Mouse (Mus musculus) cerebellum, adult 2 months (tissue): ENCODE data around the gene Zfyve19. TPM values are rescaled to one million over a fixed set of nuclear protein-coding genes. Genes with fewer than 3 reads are reported as not detected.

Experiments used
- DNase-seq, 2 experiments: peaks; one replicate each; pipeline ENCODE4 v3.0.0; 2021
- H3K27ac ChIP-seq: fragments of 200-500 bp; 2 replicates; pipeline ENCODE4 v1.5.1; 2012; ENCODE audit warnings: low read length, control low read depth, inconsistent platforms; ENCODE audit not compliant: insufficient read depth
- H3K27me3 ChIP-seq: fragments of 200-500 bp; 2 replicates; pipeline ENCODE4 v1.6.1; 2012; ENCODE audit warnings: inconsistent platforms, mild to moderate bottlenecking, low read length, moderate library complexity; ENCODE audit not compliant: control insufficient read depth, insufficient read depth
- H3K4me1 ChIP-seq: fragments of 200-500 bp; 2 replicates; pipeline ENCODE4 v1.6.1; 2011; ENCODE audit warnings: low read length; ENCODE audit not compliant: control insufficient read depth, insufficient read depth
- H3K4me3 ChIP-seq: fragments of 200-500 bp; replicated peaks from 2 replicates; pipeline ENCODE3; 2011; ENCODE audit warnings: mild to moderate bottlenecking, low read depth, low read length, control low read depth; ENCODE audit not compliant: insufficient read depth
- CTCF ChIP-seq: fragments of 200-500 bp; IDR thresholded peaks from 2 replicates; pipeline ENCODE4 v1.5.1; 2011; ENCODE audit warnings: low read depth, mild to moderate bottlenecking, control low read depth, low read length, moderate library complexity, borderline replicate concordance; ENCODE audit not compliant: insufficient read depth
- POLR2A ChIP-seq: fragments of 200-500 bp; IDR thresholded peaks from 2 replicates; pipeline ENCODE4 v1.6.1; 2011; ENCODE audit warnings: low read length, control low read depth, borderline replicate concordance; ENCODE audit not compliant: insufficient read depth
- WGBS: fragments of 180-500 bp; shearing (Covaris S2); methylation state at CpG from one replicate; pipeline ENCODE4 v1.1.7; 2018; 5-methylcytosine and 5-hydroxymethylcytosine counted together
- polyA plus RNA-seq: library from polyadenylated mRNA; depleted of rRNA; stranded (reverse); fragments of >200 nt; gene quantifications from 2 replicates; pipeline ENCODE4 v1.2.3, GENCODE M21; 2012

The Zfyve19 gene
- polyA plus RNA-seq, 1 experiment: 65.6 TPM

GRCm38 (mm10) chr2:119237210-119237870, 28.9 kb downstream of the Zfyve19 start, which contains the start of gene Spint1:
Spint1 (plus strand) TSS chr2:119237362.
- no peak within 1 kb of the TSS for H3K27ac ChIP-seq
- no peak for TF ChIP-seq CTCF
- TF ChIP-seq POLR2A: no peak
- H3K4me3 ChIP-seq: no peak within 1 kb of the TSS
- no peaks in the 10 kb centered on the region for H3K4me1 ChIP-seq
- peaks cover 5% of the 10 kb centered on the region; the same call in 1 of the 2 replicates for H3K27me3 ChIP-seq
- WGBS: under 1% methylated on average over 71 of the region's 73 CpGs
- DNase-seq: no peak

- H3K4me1 ChIP-seq: no peaks in the 10 kb centered on the region
- 5% methylated on average over 31 of the region's 31 CpGs for WGBS
- no peak overlapping the region for H3K4me3 ChIP-seq
- H3K27ac ChIP-seq: no peak overlapping the region
- H3K27me3 ChIP-seq: peaks cover 5% of the 10 kb centered on the region; the same call in 1 of the 2 replicates
- TF ChIP-seq CTCF (no peak), POLR2A (no peak)
- no peak for DNase-seq
These were observed 29.4 kb downstream of the Zfyve19 start for GRCm38 (mm10) chr2:119237871-119238220.

- TF ChIP-seq POLR2A: no peak
- TF ChIP-seq CTCF: no peak
- WGBS: 90% methylated on average over 2 of the region's 2 CpGs
- no peaks in the 10 kb centered on the region for H3K4me1 ChIP-seq
- no peak overlapping the region for H3K4me3 ChIP-seq
- H3K27ac ChIP-seq: no peak overlapping the region
- peaks cover 5% of the 10 kb centered on the region; the same call in 1 of the 2 replicates for H3K27me3 ChIP-seq
- DNase-seq: no peak
These were observed 30.3 kb downstream of the Zfyve19 start for GRCm38 (mm10) chr2:119238671-119239070.

GRCm38 (mm10) chr2:119240075-119240818, 31.8 kb downstream of the Zfyve19 start:
- Histone ChIP-seq H3K4me3 (no peak overlapping the region), H3K27ac (no peak overlapping the region), H3K27me3 (peaks cover 5% of the 10 kb centered on the region; the same call in 1 of the 2 replicates), H3K4me1 (no peaks in the 10 kb centered on the region)
- WGBS: 72% methylated on average over 4 of the region's 4 CpGs
- no peak for DNase-seq
- TF ChIP-seq POLR2A (no peak), CTCF (no peak)

GRCm38 (mm10) chr2:119240819-119241186, 32.4 kb downstream of the Zfyve19 start:
- 89% methylated on average over 4 of the region's 4 CpGs for whole genome bisulfite sequencing

GRCm38 (mm10) chr2:119242548-119242947, 34.1 kb downstream of the Zfyve19 start:
- no peak for TF ChIP-seq POLR2A
- Histone ChIP-seq H3K27ac (no peak overlapping the region), H3K4me3 (no peak overlapping the region), H3K4me1 (no peaks in the 10 kb centered on the region), H3K27me3 (peaks cover 2% of the 10 kb centered on the region; the same call in 1 of the 2 replicates)
- DNase-seq: no peak
- 78% methylated on average over 9 of the region's 9 CpGs for WGBS

More at GRCm38 (mm10) chr2:119240819-119241186, 32.4 kb downstream of the Zfyve19 start:
- Histone ChIP-seq H3K4me3 (no peak overlapping the region), H3K4me1 (no peaks in the 10 kb centered on the region), H3K27me3 (peaks cover 5% of the 10 kb centered on the region; the same call in 1 of the 2 replicates), H3K27ac (no peak overlapping the region)
- no peak for TF ChIP-seq CTCF
- TF ChIP-seq POLR2A: no peak
- no peak for DNase-seq

- Histone ChIP-seq H3K27ac (no peak overlapping the region), H3K27me3 (no peaks in the 10 kb centered on the region), H3K4me3 (no peak overlapping the region), H3K4me1 (peaks cover under 1% of the 10 kb centered on the region; the same call in 1 of the 2 replicates)
- WGBS: 80% methylated on average over 7 of the region's 7 CpGs
- DNase-seq: no peak
- TF ChIP-seq POLR2A (no peak), CTCF (no peak)
These were observed 36.8 kb downstream of the Zfyve19 start for GRCm38 (mm10) chr2:119245246-119245645.

GRCm38 (mm10) chr2:119247904-119248303, 39.5 kb downstream of the Zfyve19 start:
- WGBS: 74% methylated on average over 9 of the region's 9 CpGs
- no peak for DNase-seq

More at GRCm38 (mm10) chr2:119247904-119248303, 39.5 kb downstream of the Zfyve19 start:
- peaks cover 3% of the 10 kb centered on the region; the same call in 1 of the 2 replicates for H3K4me1 ChIP-seq
- H3K4me3 ChIP-seq: no peak overlapping the region
- H3K27ac ChIP-seq: no peak overlapping the region
- no peaks in the 10 kb centered on the region for H3K27me3 ChIP-seq
- TF ChIP-seq POLR2A: no peak
- no peak for TF ChIP-seq CTCF
